Mouse (Mus musculus) right cerebral cortex, postnatal 10 days (tissue): ENCODE measurements around the gene Rnf212.

Source experiments
- DNase-seq, 2 experiments: peaks; one replicate each; pipeline ENCODE4 v3.0.0; 2021; ENCODE audit warnings: low spot score in 2 of 2

Gene Rnf212

GRCm38 (mm10) chr5:108713096-108713495 is 61.7 kb downstream of the Rnf212 start:
- DNase-seq, result no peak

DNA sequence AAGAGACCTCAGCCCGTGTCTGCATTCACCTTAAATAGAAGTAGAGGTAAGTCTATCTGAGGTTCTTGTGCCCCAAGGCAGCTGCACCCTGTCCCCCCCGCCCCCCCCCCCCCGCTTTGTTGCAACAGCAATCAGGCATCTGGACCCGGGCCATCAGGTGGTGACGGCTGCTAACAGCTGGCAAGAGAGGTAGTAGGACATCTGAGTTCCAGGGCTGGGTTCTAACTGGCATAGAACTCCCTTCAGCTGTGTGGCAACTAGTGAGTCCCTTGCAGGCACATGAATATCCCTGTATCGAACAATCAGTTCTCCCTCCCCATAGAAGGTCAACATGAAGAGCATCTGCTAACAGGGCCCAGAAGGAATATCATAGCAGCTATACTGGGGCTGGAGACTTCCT is 62.8 kb downstream of the Rnf212 start:
- DNase-seq, result no peak

- no peak for DNase-seq
Observed at GRCm38 (mm10) chr5:108708981-108709731, 65.6 kb downstream of the Rnf212 start.

DNA sequence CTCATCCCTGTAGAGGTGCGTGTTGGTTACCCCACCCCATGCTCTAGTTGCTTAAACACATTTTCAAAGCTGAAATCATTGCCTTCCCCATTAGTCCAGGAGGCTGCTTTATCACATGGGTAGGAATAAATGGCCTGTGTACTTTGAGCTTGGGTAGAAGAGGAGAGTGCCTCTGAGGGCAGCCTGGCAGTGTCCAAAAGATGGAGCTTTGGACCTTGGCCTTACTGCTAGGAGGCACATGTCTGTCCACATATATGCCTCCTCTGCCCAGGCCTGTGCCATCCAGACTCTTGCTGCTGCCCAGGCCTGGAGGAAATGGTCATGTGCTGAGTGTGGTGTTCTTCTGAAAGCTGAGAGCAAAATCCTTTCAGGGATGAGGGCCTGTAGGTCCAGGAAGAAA is 66.4 kb downstream of the Rnf212 start:
- no peak for DNase-seq

DNA sequence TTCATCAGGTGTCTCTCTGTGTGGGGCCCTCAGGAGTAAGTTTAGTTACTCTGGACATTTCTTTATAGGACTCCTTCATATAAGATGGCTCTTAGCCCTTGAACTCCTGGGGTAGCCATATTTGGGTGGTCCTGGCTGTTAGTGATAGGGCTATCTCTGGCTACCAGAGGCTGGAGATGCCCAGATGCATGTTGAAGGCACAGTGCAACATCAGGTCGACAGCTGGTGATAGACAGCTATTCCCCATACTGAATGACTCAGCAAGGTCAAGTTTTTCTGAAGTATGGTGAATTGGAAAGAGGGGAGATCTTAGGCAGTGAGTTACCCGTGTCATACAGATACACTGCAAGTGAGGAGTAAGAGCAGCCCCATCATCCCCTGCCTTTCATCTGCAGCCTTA is 67.0 kb downstream of the Rnf212 start:
- no peak for DNase-seq

DNA sequence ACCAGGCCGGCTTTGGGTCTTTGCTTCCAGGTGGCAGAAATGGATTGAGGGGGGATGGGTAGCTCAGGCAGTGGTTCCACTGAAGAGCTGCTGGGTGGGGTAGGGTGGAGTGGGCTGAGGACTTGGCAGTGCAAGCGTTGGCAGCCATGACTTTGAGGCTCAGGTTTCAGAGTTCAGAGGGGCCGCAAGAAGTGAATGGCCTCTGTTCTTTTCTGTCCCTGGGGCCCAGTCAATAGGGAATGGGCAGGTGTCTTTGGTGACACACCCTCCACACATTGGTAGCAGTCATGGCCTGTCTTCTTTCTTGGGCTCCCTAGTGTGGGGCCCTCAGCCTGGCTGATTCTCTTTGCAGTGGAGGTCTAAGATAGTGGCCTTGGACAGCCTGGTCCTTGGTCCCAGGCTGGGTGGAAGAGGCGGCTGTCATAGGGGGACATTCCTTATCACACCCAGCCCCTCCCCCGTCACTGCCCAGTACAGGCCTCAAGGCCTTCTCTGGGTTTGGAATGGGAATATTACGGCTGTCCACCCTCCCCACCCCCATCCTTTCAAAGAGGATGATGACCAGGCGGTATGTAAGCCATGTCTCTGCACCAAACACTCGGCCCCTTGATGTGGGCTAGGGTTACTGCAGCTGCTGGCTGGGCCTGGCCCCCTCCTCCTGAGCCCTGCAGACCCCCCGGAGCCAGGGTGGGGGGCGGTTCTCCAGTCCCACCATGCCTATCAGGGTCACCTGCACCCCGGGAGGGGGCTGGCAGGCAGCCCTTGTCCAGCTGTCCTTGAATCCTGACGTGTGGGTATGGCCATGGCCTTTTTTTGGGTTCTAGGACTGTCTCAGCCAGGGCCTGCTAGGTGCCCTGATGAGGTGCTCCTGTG is 70.8 kb downstream of the Rnf212 start:
- no peak for DNase-seq

DNA sequence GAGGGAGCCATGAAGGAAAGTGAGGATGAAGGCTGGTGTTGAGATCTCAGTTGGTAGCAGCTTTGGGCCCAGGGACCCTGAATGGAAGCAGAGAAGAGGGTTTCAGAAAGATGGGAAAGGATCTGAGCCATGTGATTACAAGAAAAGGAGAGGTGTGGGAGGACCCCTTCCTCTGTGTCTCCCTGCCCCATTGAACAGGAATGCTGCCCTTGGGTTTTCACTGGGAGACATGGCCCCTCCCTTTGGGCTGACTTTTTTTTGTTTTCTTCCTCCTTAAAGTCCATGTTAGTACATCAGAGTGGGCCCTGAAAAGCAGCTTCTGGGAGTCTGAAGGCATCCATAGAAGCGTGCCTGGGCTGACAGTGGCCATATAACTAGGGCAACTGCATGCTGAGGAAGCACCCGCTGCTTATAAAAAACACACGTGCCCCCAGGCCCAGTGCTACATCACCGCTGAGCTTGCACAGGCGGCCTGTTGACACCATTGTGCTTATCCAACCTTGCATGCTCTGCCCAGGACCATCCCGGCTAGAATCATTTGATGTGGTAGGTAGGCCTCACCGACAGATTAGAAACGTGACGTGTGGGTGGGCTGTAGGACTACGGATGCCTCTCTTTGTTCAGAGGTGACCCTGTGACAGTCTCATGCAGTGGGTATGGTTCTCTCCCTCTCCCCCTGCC is 73.3 kb downstream of the Rnf212 start:
- no peak for DNase-seq

DNA sequence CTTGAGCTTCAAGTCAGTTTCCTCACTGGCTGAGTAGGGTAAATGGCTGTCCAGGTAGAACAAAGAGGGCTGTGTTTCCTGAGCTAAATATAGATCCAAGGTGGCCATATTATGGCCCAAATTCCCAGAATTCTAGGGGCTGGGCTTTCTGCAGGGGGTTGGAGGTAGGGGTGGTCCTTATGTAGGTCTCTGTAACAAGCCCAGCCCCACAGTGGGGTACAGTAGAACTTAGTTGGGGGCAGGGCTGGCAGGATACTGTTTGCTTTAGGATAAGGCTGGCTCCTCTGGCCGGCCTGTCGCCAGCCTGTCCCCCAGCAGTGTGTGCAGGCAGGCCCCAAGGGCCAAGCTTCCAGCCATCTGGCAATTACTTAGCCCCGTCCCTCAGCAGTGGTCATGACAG is 74.4 kb downstream of the Rnf212 start:
- DNase-seq, result no peak

DNA sequence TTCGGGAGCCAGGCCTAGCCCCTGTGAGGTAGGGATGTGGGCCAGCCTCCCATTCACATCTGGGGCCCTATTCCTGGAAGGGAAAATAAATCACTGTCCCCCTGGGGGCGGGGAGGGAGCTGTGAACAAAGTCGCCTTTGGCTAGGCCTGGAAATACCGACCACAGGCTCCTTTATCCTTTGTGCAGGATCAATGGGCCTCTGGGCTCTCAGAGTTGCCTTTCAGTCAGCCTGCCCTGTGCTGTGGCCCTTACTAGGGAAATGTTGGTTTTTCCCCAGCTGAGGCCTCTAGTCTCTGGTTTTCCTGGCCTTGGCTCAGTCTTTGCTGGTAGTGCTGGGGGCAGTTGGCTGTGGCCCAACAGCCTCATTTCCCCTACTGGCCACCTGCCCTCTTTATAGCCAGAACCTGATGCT is 77.4 kb downstream of the Rnf212 start:
- DNase-seq, result peak; percentile 85 to 87

DNA sequence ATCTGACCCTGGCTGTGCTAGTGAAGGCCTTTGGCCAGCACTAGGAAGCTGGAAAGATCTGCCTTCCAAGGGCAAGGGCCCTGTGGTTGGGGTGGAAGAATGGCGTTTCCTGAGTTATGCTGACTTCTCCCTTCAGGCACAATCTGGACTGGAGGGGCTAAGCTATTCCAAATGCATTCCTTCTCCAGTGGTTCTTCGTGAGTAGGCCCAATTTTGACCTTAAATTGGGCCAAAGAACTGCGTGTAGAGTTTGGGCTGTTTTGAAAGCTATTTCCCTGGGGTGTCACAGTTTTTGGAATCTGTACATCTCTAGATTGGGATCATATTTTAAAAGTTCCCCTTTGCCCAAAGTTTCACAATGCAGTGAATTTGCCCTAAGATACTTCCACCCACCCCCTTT is 78.2 kb downstream of the Rnf212 start:
- DNase-seq, result no peak

- DNase-seq, result no peak
Observed at GRCm38 (mm10) chr5:108695861-108696260, 78.9 kb downstream of the Rnf212 start.

- peak in 1 of 2 experiments; percentile 51 for DNase-seq
Observed at GRCm38 (mm10) chr5:108694352-108695261, 80.2 kb downstream of the Rnf212 start.

DNA sequence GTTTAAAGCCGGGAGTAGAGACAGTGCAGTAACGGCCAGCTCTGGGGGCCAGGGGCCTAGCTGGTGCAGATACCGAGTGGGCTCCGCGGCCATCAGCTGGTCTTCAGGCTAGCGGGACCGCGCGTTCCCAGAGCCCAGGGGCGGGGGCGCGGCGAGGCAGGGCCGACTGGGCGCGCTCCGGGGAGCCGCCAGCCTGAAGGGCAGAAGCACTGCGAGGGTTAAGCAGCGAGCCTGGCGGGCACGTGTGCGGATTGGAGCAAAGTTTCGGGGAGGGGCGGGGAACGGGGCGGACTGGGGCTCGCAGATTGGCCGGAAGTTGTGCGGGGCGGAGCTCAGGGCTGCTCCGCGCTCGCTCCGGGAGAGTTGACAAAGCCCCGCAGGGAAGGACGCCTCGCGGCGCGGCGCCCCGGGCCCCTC is 80.9 kb downstream of the Rnf212 start:
- DNase-seq, result peak; percentile 89 to 92

DNA sequence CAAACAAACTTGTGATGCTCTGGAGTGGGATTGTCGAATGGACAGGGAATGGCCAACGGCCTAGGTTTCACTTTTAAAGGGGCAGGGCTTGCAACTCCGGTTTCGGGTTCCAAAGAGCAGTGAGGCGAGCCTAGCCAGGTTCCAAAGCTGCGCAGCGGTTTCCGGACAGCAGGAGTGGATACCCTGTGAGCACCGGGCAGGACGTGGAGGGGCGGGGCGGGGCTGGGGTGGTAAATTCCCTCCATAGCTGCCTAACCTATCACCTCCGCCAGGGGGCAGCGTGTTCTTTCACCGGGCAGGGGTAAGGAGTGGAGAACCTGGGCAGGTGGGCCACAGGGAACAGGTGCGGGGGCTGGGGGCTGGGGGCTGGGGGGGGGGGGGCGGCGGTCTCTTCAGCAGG is 82.5 kb downstream of the Rnf212 start, which contains the start of gene Fgfrl1:
Gene Fgfrl1, plus strand, starts transcription at position 112 of the 400 bp plus-strand sequence.
- peak in 1 of 2 experiments; percentile 43 for DNase-seq

DNA sequence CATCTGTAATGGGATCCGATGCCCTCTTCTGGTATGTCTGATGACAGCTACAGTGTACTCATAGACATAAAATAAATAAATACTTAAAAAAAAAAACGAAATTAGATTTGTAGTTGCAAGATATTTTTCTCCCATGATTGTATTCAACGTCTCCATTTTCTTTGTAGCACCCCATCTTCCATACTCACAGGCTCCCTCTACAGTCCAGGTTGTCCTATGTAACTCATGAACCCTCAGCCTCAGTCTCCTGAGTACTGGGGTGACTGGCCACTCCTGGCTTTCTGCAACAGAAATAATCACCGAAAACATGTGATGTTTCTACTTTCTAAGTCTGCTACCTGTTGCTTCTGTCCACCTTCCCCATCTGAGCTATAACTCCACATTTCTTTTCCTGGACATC is 83.6 kb downstream of the Rnf212 start:
- DNase-seq, result no peak

GRCm38 (mm10) chr5:108689091-108689490 is 85.7 kb downstream of the Rnf212 start:
- peak in 1 of 2 experiments; percentile 69 for DNase-seq

- DNase-seq, result no peak
Observed at GRCm38 (mm10) chr5:108680871-108681270, 93.9 kb downstream of the Rnf212 start.

GRCm38 (mm10) chr5:108679909-108680308 is 94.9 kb downstream of the Rnf212 start:
- DNase-seq, result no peak
